17 mouse cellular contexts compared by ENCODE assay signal in genomic region chr19:42008586-42008985, GRCm38 (mm10). TPM values are rescaled to one million over a fixed set of nuclear protein-coding genes. Genes with fewer than 3 reads are reported as not detected.
A peak's percentile ranks its signal among the peaks of the same experiment; 100 is the strongest.
DNase-seq lines count a peak whose midpoint lies in the region; ATAC-seq and TF ChIP-seq lines count a peak whose summit lies in the region.
"Had no signal": no experiment of that assay in that cellular context is flagged by ENCODE, and none has a peak within 500 bp of the region (broad histone marks: within the 10 kb centered on the region; RNA-seq: fewer than 3 reads in every experiment).

No protein-coding gene starts in this region.

- H3K36me3 ChIP-seq in heart, embryonic 15.5 days, result no peaks in the 10 kb centered on the region
- H3K36me3 ChIP-seq in ES-Bruce4 (ENCODE audit: control insufficient read depth, insufficient read depth, low read length, poor library complexity, severe bottlenecking), result no peaks in the 10 kb centered on the region
- H3K36me3 ChIP-seq: G1E had no signal

- H3K9ac ChIP-seq in heart, embryonic 15.5 days, result no peak overlapping the region
- no peak overlapping the region for H3K9ac ChIP-seq in ES-Bruce4 (ENCODE audit: low read depth, poor library complexity, severe bottlenecking)
- H3K9ac ChIP-seq: liver, embryonic 14.5 days had no signal

- no peaks in the 10 kb centered on the region for H3K27me3 ChIP-seq in heart, embryonic 15.5 days
- no peaks in the 10 kb centered on the region for H3K27me3 ChIP-seq in ES-Bruce4 (ENCODE audit: control insufficient read depth, insufficient read depth, low read length, poor library complexity, severe bottlenecking)

- TF ChIP-seq CTCF in ES-Bruce4 (IDR thresholded peaks at IDR 0.05; ENCODE audit: low read depth, low read length), result no peak
- no peak for TF ChIP-seq CTCF in embryonic fibroblast, embryonic 13.5 days (IDR thresholded peaks at IDR 0.05; ENCODE audit: borderline replicate concordance, insufficient read depth, low read length)

- ATAC-seq in heart, embryonic 15.5 days (replicated peaks; ENCODE audit: insufficient number of reproducible peaks, insufficient read depth, low FRiP score, low read depth), result no peak
- no peak for ATAC-seq in cerebellum, adult (ENCODE audit: insufficient number of reproducible peaks, low FRiP score, low TSS enrichment)
- ATAC-seq: intestine, embryonic 16.5 days had no signal

- H3K27ac ChIP-seq in heart, embryonic 15.5 days, result peak overlapping the region; percentile 67
- H3K27ac ChIP-seq in ES-Bruce4 (ENCODE audit: insufficient read depth, low read length), result peak overlapping the region; percentile 3; the same call in 1 of the 2 replicates
- peak overlapping the region; percentile 38 for H3K27ac ChIP-seq in embryonic fibroblast, embryonic 13.5 days (ENCODE audit: insufficient read depth, low read length)
- H3K27ac ChIP-seq: liver, embryonic 14.5 days; stomach, postnatal 0 days had no signal

- DNase-seq in adrenal gland, adult (ENCODE audit: inconsistent age in 2 of 2, low spot score in 1 of 2), result peak; percentile 61 to 76
- no peak for DNase-seq in adrenal gland, postnatal 14 days
- no peak for DNase-seq in heart, adult 8-10 months (ENCODE audit: low spot score)
- no peak for DNase-seq in B cell, adult 2 months
- DNase-seq: cerebellum, adult 2 months; embryo, embryonic 11 days; lung, postnatal 14 days had no signal

- H3K4me1 ChIP-seq in heart, embryonic 15.5 days (replicated peaks), result peaks cover 49% of the 10 kb centered on the region
- peaks cover 8% of the 10 kb centered on the region for H3K4me1 ChIP-seq in ES-Bruce4 (ENCODE audit: control insufficient read depth, insufficient read depth, low read length)
- H3K4me1 ChIP-seq in embryonic fibroblast, embryonic 13.5 days (ENCODE audit: control insufficient read depth, insufficient read depth, low read length), result peaks cover 36% of the 10 kb centered on the region

- 49% methylated on average over 3 of the region's 3 CpGs for WGBS in heart, embryonic 15.5 days

- H3K9me3 ChIP-seq in heart, embryonic 15.5 days (replicated peaks), result no peaks in the 10 kb centered on the region
- no peaks in the 10 kb centered on the region for H3K9me3 ChIP-seq in ES-Bruce4 (replicated peaks; ENCODE audit: control insufficient read depth, insufficient read depth, low read length, poor library complexity, severe bottlenecking)
- H3K9me3 ChIP-seq: G1E had no signal

- H3K4me3 ChIP-seq in heart, embryonic 15.5 days, result no peak overlapping the region
- H3K4me3 ChIP-seq in ES-Bruce4 (ENCODE audit: low read depth, low read length), result no peak overlapping the region
- no peak overlapping the region for H3K4me3 ChIP-seq in embryonic fibroblast, embryonic 13.5 days (ENCODE audit: insufficient read depth, low read length)

- H3K4me2 ChIP-seq in heart, embryonic 15.5 days, result no peak overlapping the region

- TF ChIP-seq POLR2A in ES-Bruce4 (IDR thresholded peaks at IDR 0.05; ENCODE audit: insufficient read depth, low read length), result no peak
- no peak for TF ChIP-seq POLR2A in embryonic fibroblast, embryonic 13.5 days (IDR thresholded peaks at IDR 0.05; ENCODE audit: low read depth, low read length)

- no peak for TF ChIP-seq EP300 in ES-Bruce4 (IDR thresholded peaks at IDR 0.05; ENCODE audit: insufficient read depth, low read depth, low read length)

RNA-seq across cellular contexts. Expression of gene Ubtd1, which starts 27.0 kb away (rescaled TPM):
- total RNA-seq in adrenal gland, postnatal 14 days (2021), result 13.9 and 20.0 TPM in 2 replicates
- 14.6 and 18.0 TPM in 2 replicates for polyA plus RNA-seq in heart, embryonic 15.5 days (2015; fragmentation: Nextera tagmentation; extraction: Ambion mirVana)
- total RNA-seq in heart, adult 8-10 months (2022), result 10 to 100 TPM; 15.9 to 18.2 (median 16.5) TPM
- polyA plus RNA-seq in ES-Bruce4 (2011; ENCODE audit: insufficient read depth, insufficient read length, low read depth, missing spikeins), result 11.1 and 13.1 TPM in 2 replicates
- polyA plus RNA-seq in embryonic fibroblast, embryonic 13.5 days (2011; ENCODE audit: insufficient read length, low read depth, missing spikeins), result 29.8 and 39.5 TPM in 2 replicates

RNA-seq across cellular contexts. Expression of gene Ankrd2, which starts 27.2 kb away (rescaled TPM):
- 0.68 and 0.82 TPM in 2 replicates for total RNA-seq in adrenal gland, postnatal 14 days (2021)
- 0.25 TPM in 1 of 2 replicates, not detected in the other for polyA plus RNA-seq in heart, embryonic 15.5 days (2015; fragmentation: Nextera tagmentation; extraction: Ambion mirVana)
- under 1 TPM in 3 of 4 experiments, not detected in 1; 0.49 to 0.63 (median 0.53) TPM for total RNA-seq in heart, adult 8-10 months (2022)
- not detected in 2 replicates for polyA plus RNA-seq in ES-Bruce4 (2011; ENCODE audit: insufficient read depth, insufficient read length, low read depth, missing spikeins)
- polyA plus RNA-seq in embryonic fibroblast, embryonic 13.5 days (2011; ENCODE audit: insufficient read length, low read depth, missing spikeins), result not detected in 2 replicates
- total RNA-seq: G1E; hematopoietic stem cell, adult 5-6 weeks; neutrophil, adult 5-6 weeks had no signal
- polyA plus RNA-seq: G1E had no signal

RNA-seq across cellular contexts. Expression of gene Mms19, which starts 27.6 kb away (rescaled TPM):
- 19.9 and 22.2 TPM in 2 replicates for total RNA-seq in adrenal gland, postnatal 14 days (2021)
- 19.7 and 22.5 TPM in 2 replicates for polyA plus RNA-seq in heart, embryonic 15.5 days (2015; fragmentation: Nextera tagmentation; extraction: Ambion mirVana)
- total RNA-seq in heart, adult 8-10 months (2022), result 10 to 100 TPM; 16.0 to 23.9 (median 20.6) TPM
- 77.9 and 83.9 TPM in 2 replicates for polyA plus RNA-seq in ES-Bruce4 (2011; ENCODE audit: insufficient read depth, insufficient read length, low read depth, missing spikeins)
- 53.2 and 54.2 TPM in 2 replicates for polyA plus RNA-seq in embryonic fibroblast, embryonic 13.5 days (2011; ENCODE audit: insufficient read length, low read depth, missing spikeins)

RNA-seq across cellular contexts. Expression of gene Hoga1, which starts 36.8 kb away (rescaled TPM):
- total RNA-seq in adrenal gland, postnatal 14 days (2021), result 6.2 and 22.7 TPM in 2 replicates
- 0.44 and 0.80 TPM in 2 replicates for polyA plus RNA-seq in heart, embryonic 15.5 days (2015; fragmentation: Nextera tagmentation; extraction: Ambion mirVana)
- 1 to 10 TPM in 3 of 4 experiments, under 1 TPM in 1; 0.92 to 2.5 (median 1.5) TPM for total RNA-seq in heart, adult 8-10 months (2022)
- polyA plus RNA-seq in ES-Bruce4 (2011; ENCODE audit: insufficient read depth, insufficient read length, low read depth, missing spikeins), result 0.91 and 1.2 TPM in 2 replicates
- polyA plus RNA-seq in embryonic fibroblast, embryonic 13.5 days (2011; ENCODE audit: insufficient read length, low read depth, missing spikeins), result 1.3 and 1.7 TPM in 2 replicates
- total RNA-seq: G1E; neutrophil, adult 5-6 weeks had no signal
- polyA plus RNA-seq: G1E had no signal

RNA-seq across cellular contexts. Expression of gene 4933411K16Rik, which starts 43.5 kb away (rescaled TPM):
- total RNA-seq in adrenal gland, postnatal 14 days (2021), result 0.64 and 0.96 TPM in 2 replicates
- polyA plus RNA-seq in heart, embryonic 15.5 days (2015; fragmentation: Nextera tagmentation; extraction: Ambion mirVana), result not detected in 2 replicates
- total RNA-seq in heart, adult 8-10 months (2022), result under 1 TPM in 2 of 4 experiments, not detected in 2; 0.22 to 0.31 TPM
- not detected in 2 replicates for polyA plus RNA-seq in ES-Bruce4 (2011; ENCODE audit: insufficient read depth, insufficient read length, low read depth, missing spikeins)
- polyA plus RNA-seq in embryonic fibroblast, embryonic 13.5 days (2011; ENCODE audit: insufficient read length, low read depth, missing spikeins), result 0.51 TPM in 1 of 2 replicates, not detected in the other
- total RNA-seq: G1E; hematopoietic stem cell, adult 5-6 weeks; neutrophil, adult 5-6 weeks had no signal
- polyA plus RNA-seq: G1E; stomach, postnatal 0 days had no signal

Comparison
In these comparisons a context has a peak if more than half of its experiments do, and no peak if none do; other contexts are left out.
1. DNase-seq: peak in adrenal gland, adult (2 of 2); none in adrenal gland, postnatal 14 days (single experiment), heart, adult 8-10 months (single experiment) and B cell, adult 2 months (0 of 2).
2. H3K27ac ChIP-seq: peak in every context shown above with its lines; median percentile 67 in heart, embryonic 15.5 days; 38 in embryonic fibroblast, embryonic 13.5 days; 3 in ES-Bruce4.